Mouse (Mus musculus) cerebellum, adult 9-11 months (tissue): ENCODE data around the gene Anks1.

Source experiments
- DNase-seq: peaks from one replicate; pipeline ENCODE4 v3.0.0; 2022

The Anks1 gene

DNA sequence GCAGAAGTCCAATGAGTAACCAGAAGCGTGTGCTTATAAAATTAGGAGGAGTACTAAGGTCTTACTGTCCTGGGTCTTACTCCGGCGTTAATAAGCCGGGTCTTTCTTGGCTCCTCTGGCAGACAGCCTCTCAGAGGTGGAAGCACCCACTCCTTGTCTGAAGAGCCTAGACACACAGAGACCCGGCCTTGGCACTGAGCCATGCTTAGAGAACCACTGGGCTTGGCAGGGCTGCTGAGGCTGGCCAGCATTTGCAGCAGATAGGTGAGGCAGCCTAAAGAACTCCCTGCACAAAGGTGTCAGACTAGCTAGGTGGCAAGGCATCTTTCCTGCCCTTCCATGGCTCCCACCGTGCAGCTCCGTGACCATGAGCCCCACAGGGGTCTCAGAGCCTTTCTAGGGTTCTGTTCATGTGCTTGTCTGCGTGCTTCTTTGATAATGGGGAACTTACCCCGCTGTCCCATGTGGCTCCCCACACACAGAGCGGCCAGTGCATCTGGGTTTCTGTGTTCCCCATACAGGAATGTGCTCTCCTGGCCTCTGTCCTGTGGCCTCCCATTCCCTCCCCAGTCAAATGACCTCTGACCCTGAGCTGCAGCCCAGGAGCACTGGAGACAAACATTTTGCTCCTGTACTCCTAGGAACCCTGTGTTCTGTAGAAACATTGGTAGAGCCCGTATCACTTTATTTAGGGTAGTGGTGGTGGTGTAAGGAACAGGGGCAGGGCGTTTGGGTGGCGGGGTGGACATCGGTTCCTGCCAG, 117.2 kb downstream of the Anks1 start:
- DNase-seq, result no peak

GRCm38 (mm10) chr17:28027197-28027596, 118.1 kb downstream of the Anks1 start:
- no peak for DNase-seq

GRCm38 (mm10) chr17:28028236-28028635, 119.1 kb downstream of the Anks1 start:
- no peak for DNase-seq

DNA sequence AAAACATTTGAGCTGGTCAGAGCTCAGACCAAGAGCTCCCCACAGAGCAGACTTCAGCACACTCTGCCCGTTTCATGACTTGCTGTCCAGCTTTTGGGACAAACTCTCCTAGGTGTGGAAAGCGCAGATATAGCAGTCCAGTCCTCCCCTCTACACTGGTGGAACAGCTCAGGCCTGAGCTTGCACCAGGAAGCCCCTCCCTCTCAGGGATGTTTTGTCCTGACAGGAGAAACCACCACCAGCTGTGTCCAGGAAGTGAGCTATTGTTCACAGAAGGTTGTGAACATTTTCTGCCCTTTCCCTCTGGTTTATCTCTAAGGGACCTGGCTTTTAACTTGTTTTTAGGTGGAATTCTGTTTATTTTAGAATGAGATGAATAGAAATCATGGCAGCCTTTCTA, 120.2 kb downstream of the Anks1 start:
- no peak for DNase-seq

DNA sequence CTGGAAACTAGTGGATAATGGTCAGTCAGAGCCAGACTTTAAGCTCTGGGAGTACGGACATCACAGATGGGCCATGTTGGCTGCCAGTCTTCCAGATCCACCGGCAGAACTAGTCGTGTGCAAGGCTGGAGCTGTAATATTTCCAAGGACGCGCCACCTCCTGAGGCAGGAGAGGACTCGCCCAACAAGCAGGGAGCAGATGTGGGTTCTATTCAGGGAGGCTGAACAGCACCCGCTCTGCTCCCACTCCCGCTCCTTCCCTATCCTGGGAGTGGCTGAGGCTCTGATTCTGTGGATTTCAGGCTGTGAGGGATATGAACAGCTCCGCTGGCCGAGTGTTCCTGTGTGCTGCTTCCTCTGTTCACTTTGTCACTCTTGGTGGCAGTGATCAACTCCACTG, 121.3 kb downstream of the Anks1 start:
- no peak for DNase-seq

DNA sequence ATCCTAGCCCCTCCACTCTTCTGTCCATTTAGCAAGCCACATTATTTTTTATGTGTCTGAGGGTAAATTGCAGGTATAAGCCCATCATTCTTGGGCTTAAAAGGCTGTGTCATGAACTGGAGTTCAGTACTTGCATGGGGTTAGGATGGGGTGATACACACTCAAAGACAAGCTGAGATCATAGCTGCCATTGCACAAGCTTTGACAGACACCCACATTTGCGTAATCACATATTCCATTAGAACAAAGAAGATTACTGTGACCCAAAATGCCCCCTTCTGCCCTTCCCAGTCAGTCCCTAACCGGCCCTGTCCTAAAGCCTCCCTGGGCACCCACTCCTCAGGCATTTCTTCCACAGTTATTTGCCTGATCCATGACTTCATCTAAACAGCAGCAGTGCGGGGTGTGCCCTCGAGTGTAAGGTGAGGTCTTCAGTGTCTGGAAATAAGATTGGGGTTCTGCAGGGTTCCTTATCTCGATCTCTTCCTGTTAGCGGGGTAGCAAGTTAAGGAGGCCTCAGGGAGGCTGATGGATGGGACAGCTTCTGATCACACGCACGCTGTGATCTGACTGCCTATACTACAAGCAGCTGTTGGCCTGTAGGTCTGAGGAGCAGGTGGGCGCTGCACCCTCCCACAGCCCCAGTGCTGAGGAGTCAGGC, 122.3 kb downstream of the Anks1 start:
- DNase-seq, result no peak

DNA sequence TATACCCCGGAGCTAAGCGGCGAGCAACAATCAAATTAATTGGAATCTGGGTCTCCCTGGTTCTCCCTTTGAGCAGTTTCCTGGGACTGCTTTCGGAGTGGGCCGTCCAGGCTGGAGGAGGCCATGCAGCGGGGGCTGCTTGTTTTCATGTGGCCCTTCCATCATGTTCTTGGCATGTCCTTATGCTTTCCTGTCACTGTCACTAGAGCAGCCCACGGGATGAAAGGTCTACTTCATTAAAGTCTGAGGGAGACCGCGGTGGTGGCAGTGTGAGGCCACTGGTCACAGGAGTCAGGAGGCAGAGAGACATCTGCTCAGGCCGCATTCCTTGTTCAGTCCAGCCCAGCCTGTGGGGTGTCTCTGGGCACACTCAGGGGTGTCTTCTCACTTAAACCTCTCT, 123.1 kb downstream of the Anks1 start:
- no peak for DNase-seq

DNA sequence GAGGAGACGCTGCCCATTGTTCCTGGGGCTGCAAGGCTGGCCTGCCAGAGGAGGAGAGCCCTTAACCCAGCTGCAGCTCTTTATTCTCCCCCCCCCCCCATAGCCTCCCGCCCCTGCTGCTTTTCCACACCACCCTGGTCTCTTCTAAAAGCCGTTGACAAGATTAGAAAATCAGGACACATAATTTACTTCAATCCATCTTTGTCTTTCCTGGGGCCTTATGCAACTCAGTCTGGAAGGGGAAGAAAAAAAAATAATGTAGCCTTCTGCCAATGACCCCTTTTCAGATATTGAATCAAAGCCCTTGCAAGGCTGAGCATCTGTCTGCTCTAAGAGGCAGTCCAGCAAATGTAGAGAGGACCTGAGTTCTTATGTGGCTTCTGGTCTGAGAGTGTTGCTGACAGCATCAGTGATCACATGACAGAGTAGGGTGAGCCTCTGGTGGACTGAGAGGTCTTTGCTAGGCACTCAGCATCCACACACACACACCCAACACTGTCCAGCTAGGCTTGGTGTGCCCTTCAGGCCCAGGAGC, 124.0 kb downstream of the Anks1 start:
- no peak for DNase-seq

- no peak for DNase-seq
Observed at GRCm38 (mm10) chr17:28034986-28035385, 125.9 kb downstream of the Anks1 start.

GRCm38 (mm10) chr17:28036813-28037756, 128.0 kb downstream of the Anks1 start:
- no peak for DNase-seq

- DNase-seq, result no peak
Observed at GRCm38 (mm10) chr17:28040620-28041019, 131.5 kb downstream of the Anks1 start.

GRCm38 (mm10) chr17:28041298-28041697, 132.2 kb downstream of the Anks1 start:
- DNase-seq, result no peak

DNA sequence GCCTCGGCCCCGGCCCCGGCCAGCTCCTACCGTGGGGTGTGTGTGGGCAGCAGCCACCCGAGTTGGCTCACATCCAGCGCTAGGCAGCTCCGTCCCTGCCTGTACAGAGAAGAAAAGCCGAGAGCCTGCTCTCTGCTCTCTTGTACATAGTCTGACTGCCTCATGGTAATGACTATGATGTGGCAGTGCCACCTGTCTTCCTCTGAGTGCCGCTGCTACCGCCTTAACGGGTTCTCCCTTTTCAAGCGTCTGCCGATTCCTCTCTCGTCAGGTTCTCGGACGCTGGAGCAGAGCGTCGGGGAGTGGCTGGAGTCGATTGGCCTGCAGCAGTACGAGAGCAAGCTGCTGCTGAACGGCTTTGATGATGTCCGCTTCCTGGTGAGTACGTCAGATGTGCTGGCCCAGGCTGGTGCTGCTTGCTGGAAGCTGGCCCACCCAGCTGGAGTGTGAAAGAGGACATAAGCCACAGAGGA, 133.2 kb downstream of the Anks1 start:
- DNase-seq, result peak; percentile 46

DNA sequence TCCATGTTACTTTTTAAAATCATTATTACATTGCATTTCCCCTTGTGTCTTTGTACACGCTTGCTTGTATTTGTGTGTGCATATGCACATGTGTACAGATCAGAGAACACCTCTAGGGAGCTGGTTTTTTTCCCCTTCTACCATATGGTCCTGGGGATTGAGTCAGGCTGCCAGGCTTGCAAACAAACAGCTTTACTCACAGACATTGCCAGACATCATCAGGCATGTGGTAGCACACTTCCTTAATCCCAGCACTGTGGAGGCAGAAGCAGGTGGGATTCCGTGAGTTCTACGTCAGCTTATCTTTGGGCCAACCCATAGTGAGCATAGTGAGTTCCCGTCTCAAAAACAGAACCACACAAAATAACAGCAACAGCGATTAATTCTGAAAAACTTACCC, 137.9 kb downstream of the Anks1 start:
- no peak for DNase-seq

GRCm38 (mm10) chr17:28047520-28047919, 138.4 kb downstream of the Anks1 start:
- DNase-seq, result no peak

- DNase-seq, result no peak
Observed at GRCm38 (mm10) chr17:28048425-28048824, 139.3 kb downstream of the Anks1 start.

DNA sequence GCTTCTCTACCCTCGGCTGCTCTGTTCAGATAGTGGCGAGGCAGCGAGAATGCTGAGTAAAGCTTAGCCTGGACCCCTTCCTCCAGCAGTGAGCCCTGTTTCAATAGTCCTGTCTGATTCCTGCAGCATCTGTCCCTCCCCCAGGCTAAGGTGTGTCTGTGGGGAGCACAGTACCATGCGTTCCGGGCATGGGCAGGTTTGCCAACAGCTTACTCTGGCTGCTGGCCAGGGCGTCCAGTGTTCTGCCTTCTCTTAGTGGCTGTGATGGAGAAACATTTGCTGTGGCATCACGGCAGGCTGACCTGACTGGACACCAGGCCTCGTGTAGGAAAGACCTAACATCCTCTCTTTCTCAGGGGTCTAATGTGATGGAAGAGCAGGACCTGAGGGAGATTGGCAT, 141.1 kb downstream of the Anks1 start:
- DNase-seq, result no peak

- DNase-seq, result peak; percentile 62
Observed at GRCm38 (mm10) chr17:28052293-28052863, 143.3 kb downstream of the Anks1 start.

DNA sequence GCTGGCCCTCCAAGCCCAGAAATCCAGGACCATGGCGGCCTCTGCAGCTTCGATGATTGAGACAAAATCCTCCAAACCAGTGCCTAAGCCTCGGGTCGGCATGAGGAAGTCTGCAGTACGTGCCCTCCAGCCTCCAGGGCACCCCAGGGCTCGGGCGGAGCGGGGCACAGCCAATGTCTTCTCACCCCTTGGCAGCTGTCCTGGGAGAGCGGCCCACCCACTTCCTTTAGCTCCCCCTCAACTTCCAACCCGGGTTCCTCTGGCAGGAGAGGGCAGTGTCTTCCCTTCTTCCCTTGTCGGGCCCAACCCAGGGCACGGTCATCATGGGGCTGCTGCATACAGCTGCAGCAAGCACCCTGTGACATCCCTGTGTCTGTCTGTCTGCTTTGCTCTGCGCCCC, 149.2 kb downstream of the Anks1 start:
- no peak for DNase-seq

DNA sequence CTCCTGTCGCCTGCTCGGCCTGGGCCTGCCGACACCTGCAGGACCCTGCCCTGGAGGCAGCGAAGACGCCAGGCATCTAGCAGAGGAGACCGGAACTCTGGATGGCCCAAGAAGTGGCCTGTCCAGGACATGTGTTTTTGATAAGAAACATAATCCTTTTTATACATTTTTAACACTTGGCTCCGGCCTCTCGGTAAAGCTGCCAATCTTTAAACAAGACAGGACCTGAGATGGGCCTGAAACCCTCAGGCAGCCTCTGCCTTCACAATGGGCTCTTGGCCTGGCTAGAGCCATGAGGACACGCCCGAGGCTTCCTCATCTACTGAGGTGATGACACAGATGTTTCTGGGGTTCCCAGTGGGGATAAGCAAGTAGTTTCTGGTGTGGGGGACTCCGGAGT, 151.6 kb downstream of the Anks1 start:
- no peak for DNase-seq

DNA sequence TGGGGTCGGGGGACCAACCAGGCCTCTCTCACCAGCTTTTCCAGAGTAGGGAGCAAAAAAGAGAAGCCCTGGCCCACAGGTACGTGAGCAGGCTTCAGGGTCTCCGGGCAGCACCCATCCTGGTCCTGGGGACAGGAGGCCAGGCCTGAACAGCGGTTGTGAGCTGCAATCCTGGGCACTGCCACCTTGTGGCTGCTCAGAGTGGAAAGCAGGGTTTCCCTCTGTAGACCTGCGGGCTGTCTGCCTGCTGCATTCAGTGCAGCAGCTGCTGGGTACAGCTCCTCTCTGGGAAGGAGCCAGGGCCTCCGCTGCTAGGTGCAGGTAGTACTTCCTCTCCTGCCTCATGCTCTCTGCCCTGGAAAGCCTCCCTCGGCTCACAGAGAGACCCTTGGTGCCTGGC, 152.4 kb downstream of the Anks1 start:
- peak; percentile 50 for DNase-seq

GRCm38 (mm10) chr17:28062710-28063109, 153.6 kb downstream of the Anks1 start:
- peak; percentile 54 for DNase-seq

DNA sequence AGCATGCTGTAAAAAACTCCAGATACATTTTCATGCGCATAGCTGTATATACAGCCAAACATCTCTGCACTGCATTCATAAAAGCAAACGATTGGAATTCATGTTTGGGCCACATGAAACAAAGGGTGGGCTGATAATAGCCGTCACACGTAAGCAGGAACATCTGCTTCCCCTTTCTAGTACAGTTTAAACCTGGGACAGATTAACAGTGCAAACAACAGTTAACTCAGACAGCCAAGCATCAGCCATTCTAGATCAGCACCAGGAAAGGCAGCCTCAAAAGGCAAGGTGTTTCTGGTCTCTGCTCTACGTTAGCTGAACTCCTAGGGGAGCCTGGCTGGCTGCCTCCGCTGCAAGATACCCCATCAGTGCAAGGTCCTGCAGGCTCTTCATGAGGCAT, 154.1 kb downstream of the Anks1 start:
- no peak for DNase-seq
